Mouse (Mus musculus) lung, postnatal 36 days (tissue): ENCODE data around the gene Bcar1.

Experiments used
- DNase-seq: peaks from one replicate; pipeline ENCODE4 v3.0.0; 2022; ENCODE audit warnings: mixed read lengths

Gene Bcar1

GRCm38 (mm10) chr8:111662473-111662872 is 81.1 kb downstream of the Bcar1 start:
- peak; percentile 96 for DNase-seq
